Mouse (Mus musculus) NIH3T3 (cell line): Measurements from ENCODE around the gene Rbm38.
A peak's percentile ranks its signal among the peaks of the same experiment; 100 is the strongest.

Experiments used
- DNase-seq: peaks from one replicate; pipeline ENCODE4 v3.0.0-alpha.2; 2012; ENCODE audit warnings: low read depth

Gene Rbm38

GRCm38 (mm10) chr2:173020430-173020829, at the start of gene Rbm38:
Rbm38 (plus strand) TSS chr2:173020498.
- no peak for DNase-seq

GRCm38 (mm10) chr2:172971865-172972264, 48.4 kb upstream of the Rbm38 start:
- no peak for DNase-seq

GRCm38 (mm10) chr2:172973806-172974565, 46.3 kb upstream of the Rbm38 start:
- no peak for DNase-seq

- no peak for DNase-seq
Measured at GRCm38 (mm10) chr2:172974701-172975100, 45.6 kb upstream of the Rbm38 start.

- DNase-seq, result no peak
Measured at GRCm38 (mm10) chr2:172975159-172975558, 45.1 kb upstream of the Rbm38 start.

- no peak for DNase-seq
Measured at GRCm38 (mm10) chr2:172976661-172977238, 43.5 kb upstream of the Rbm38 start.

GRCm38 (mm10) chr2:172977409-172978130, 42.7 kb upstream of the Rbm38 start, which contains the start of gene Spo11:
Spo11 (plus strand) TSS chr2:172977700.
- no peak for DNase-seq

- DNase-seq, result no peak
Measured at GRCm38 (mm10) chr2:172978131-172978633, 42.1 kb upstream of the Rbm38 start.

- no peak for DNase-seq
Measured at GRCm38 (mm10) chr2:172979666-172980345, 40.5 kb upstream of the Rbm38 start.

- DNase-seq, result no peak
Measured at GRCm38 (mm10) chr2:172982776-172983561, 37.3 kb upstream of the Rbm38 start.

- DNase-seq, result no peak
Measured at GRCm38 (mm10) chr2:172990161-172990560, 30.1 kb upstream of the Rbm38 start.

- DNase-seq, result peak; percentile 84
Measured at GRCm38 (mm10) chr2:172996207-172996606, 24.1 kb upstream of the Rbm38 start.

- DNase-seq, result no peak
Measured at GRCm38 (mm10) chr2:172997748-172998147, 22.6 kb upstream of the Rbm38 start.

GRCm38 (mm10) chr2:172998478-172998877, 21.8 kb upstream of the Rbm38 start:
- DNase-seq, result no peak

GRCm38 (mm10) chr2:172999630-173000284, 20.5 kb upstream of the Rbm38 start, which contains the start of gene Rae1:
Rae1 (plus strand) TSS chr2:173000117.
- DNase-seq, result peak; percentile 99

- DNase-seq, result peak; percentile 73
Measured at GRCm38 (mm10) chr2:173000285-173000652, 20.0 kb upstream of the Rbm38 start.

GRCm38 (mm10) chr2:173000921-173001320, 19.4 kb upstream of the Rbm38 start:
- peak; percentile 25 for DNase-seq

- DNase-seq, result no peak
Measured at GRCm38 (mm10) chr2:173003737-173004136, 16.6 kb upstream of the Rbm38 start.

- no peak for DNase-seq
Measured at GRCm38 (mm10) chr2:173010220-173010717, 10.0 kb upstream of the Rbm38 start.

GRCm38 (mm10) chr2:173011440-173011839, 8.9 kb upstream of the Rbm38 start:
- DNase-seq, result no peak
